Mouse (Mus musculus): ENCODE data around the gene Tbl3.

GRCm38 (mm10) chr17:24692385-24692784 is 15.1 kb downstream of the Tbl3 start:
- TF ChIP-seq CTCF (IDR thresholded peaks at IDR 0.05; ENCODE audit: extremely low read depth, insufficient read depth, low read length), result no peak
- no peak for TF ChIP-seq POLR2A (IDR thresholded peaks at IDR 0.05; ENCODE audit: extremely low read depth, insufficient read depth, low read length)
